Mouse (Mus musculus) hindbrain, postnatal 0 days (tissue): ENCODE measurements around the gene Pnck. TPM values are rescaled to one million over a fixed set of nuclear protein-coding genes. Genes with fewer than 3 reads are reported as not detected.

Experiments
- ATAC-seq: fragments of 200-750 bp; cut with Nextera tagmentation; 2 replicates; pipeline ENCODE4 v1.8.0; 2017; ENCODE audit warnings: mild to moderate bottlenecking, moderate TSS enrichment, moderate library complexity
- DNase-seq: peaks from one replicate; pipeline ENCODE4 v3.0.0-alpha.2; 2015; ENCODE audit warnings: low spot score
- H3K27ac ChIP-seq: fragments of 300-500 bp; sonication (generic); 2 replicates; pipeline ENCODE4 v1.5.1; 2014; ENCODE audit warnings: mild to moderate bottlenecking
- H3K27me3 ChIP-seq: fragments of 300-500 bp; sonication (generic); 2 replicates; pipeline ENCODE4 v1.6.1; 2014; ENCODE audit warnings: low read length, mixed read lengths; ENCODE audit not compliant: insufficient read depth
- H3K36me3 ChIP-seq: fragments of 300-500 bp; sonication (generic); 2 replicates; pipeline ENCODE4 v1.6.1; 2014; ENCODE audit warnings: low read length, mixed read lengths; ENCODE audit not compliant: insufficient read depth
- H3K4me1 ChIP-seq: fragments of 300-500 bp; sonication (generic); 2 replicates; pipeline ENCODE4 v1.6.1; 2014; ENCODE audit warnings: antibody characterized with exemption, low read length, mixed read lengths; ENCODE audit not compliant: insufficient read depth
- H3K4me2 ChIP-seq: fragments of 300-500 bp; sonication (generic); 2 replicates; pipeline ENCODE4 v1.6.1; 2014; ENCODE audit warnings: low read depth, mild to moderate bottlenecking, low read length, moderate library complexity, mixed read lengths
- H3K4me3 ChIP-seq: fragments of 300-500 bp; sonication (generic); 2 replicates; pipeline ENCODE4 v1.5.1; 2014; ENCODE audit warnings: low read length
- H3K9ac ChIP-seq: fragments of 300-500 bp; sonication (generic); replicated peaks from 2 replicates; pipeline ENCODE4 v1.6.1; 2014; ENCODE audit warnings: mild to moderate bottlenecking, low read length, moderate library complexity, mixed read lengths
- H3K9me3 ChIP-seq: fragments of 300-500 bp; sonication (generic); 2 replicates; pipeline ENCODE4 v1.6.1; 2016; ENCODE audit warnings: low read length, mixed read lengths
- CTCF ChIP-seq: IDR thresholded peaks from 2 replicates; pipeline ENCODE4 v1.5.1; 2016; ENCODE audit warnings: antibody characterized with exemption, control low read depth, low read depth
- WGBS: fragments of 180-500 bp; shearing (Covaris S2); extraction: QIAGEN DNeasy Blood & Tissue Kit; methylation state at CpG from one replicate; pipeline ENCODE4 v1.1.7; 2014; 5-methylcytosine and 5-hydroxymethylcytosine counted together
- polyA plus RNA-seq: library from polyadenylated mRNA; unstranded; fragments of >200 nt; fragmentation: Nextera tagmentation; extraction: Ambion mirVana; gene quantifications from 2 replicates; pipeline ENCODE4 v1.2.1, GENCODE M21; 2015
- total RNA-seq: library from RNA; depleted of rRNA; stranded (reverse); fragments of >200 nt; gene quantifications from 2 replicates; pipeline ENCODE4 v1.2.3, GENCODE M21; 2014

Pnck gene
- total and polyA plus RNA-seq, 2 experiments from 2014 or later, result 116 to 145 TPM

GRCm38 (mm10) chrX:73650869-73651268, 9.0 kb downstream of the Pnck start:
- Histone ChIP-seq H3K9ac (no peak overlapping the region), H3K9me3 (no peaks in the 10 kb centered on the region), H3K36me3 (no peaks in the 10 kb centered on the region), H3K4me1 (no peaks in the 10 kb centered on the region), H3K4me3 (no peak overlapping the region), H3K4me2 (no peak overlapping the region), H3K27me3 (no peaks in the 10 kb centered on the region), H3K27ac (no peak overlapping the region)
- DNase-seq (no peak), ATAC-seq (no peak)
- WGBS, result 74% methylated on average over 3 of the region's 3 CpGs
- TF ChIP-seq CTCF, result no peak

GRCm38 (mm10) chrX:73645121-73645520, 14.8 kb downstream of the Pnck start:
- Histone ChIP-seq H3K4me2 (no peak overlapping the region), H3K36me3 (no peaks in the 10 kb centered on the region), H3K4me1 (no peaks in the 10 kb centered on the region), H3K4me3 (no peak overlapping the region), H3K9ac (no peak overlapping the region), H3K27ac (no peak overlapping the region), H3K27me3 (no peaks in the 10 kb centered on the region), H3K9me3 (no peaks in the 10 kb centered on the region)
- 36% methylated on average over 4 of the region's 4 CpGs for WGBS
- DNase-seq (no peak), ATAC-seq (no peak)
- TF ChIP-seq CTCF, result no peak

GRCm38 (mm10) chrX:73639901-73640469, 19.9 kb downstream of the Pnck start:
- WGBS, result 32% methylated on average over 41 of the region's 41 CpGs
- peaks cover 7% of the 10 kb centered on the region; the same call in 1 of the 2 replicates for H3K27me3 ChIP-seq

GRCm38 (mm10) chrX:73639255-73639675, 20.7 kb downstream of the Pnck start, which contains the start of gene Dusp9:
Gene Dusp9, plus strand, starts transcription at chrX:73639419.
- Histone ChIP-seq H3K9ac (no peak within 1 kb of the TSS), H3K4me2 (peak within 1 kb of the TSS; percentile 49), H3K4me3 (peak within 1 kb of the TSS; percentile 20), H3K9me3 (no peaks in the 10 kb centered on the region), H3K27me3 (peaks cover 7% of the 10 kb centered on the region; the same call in 1 of the 2 replicates), H3K27ac (no peak within 1 kb of the TSS), H3K4me1 (no peaks in the 10 kb centered on the region), H3K36me3 (no peaks in the 10 kb centered on the region)
- TF ChIP-seq CTCF, result no peak
- peak; percentile 43 for DNase-seq
- 31% methylated on average over 27 of the region's 28 CpGs for WGBS
- peak; percentile 78 for ATAC-seq

More at GRCm38 (mm10) chrX:73639901-73640469, 19.9 kb downstream of the Pnck start:
- peak overlapping the region; percentile 20 for H3K4me3 ChIP-seq
- DNase-seq (peak; percentile 4), ATAC-seq (no peak)
- H3K36me3 ChIP-seq, result no peaks in the 10 kb centered on the region
- TF ChIP-seq CTCF, result no peak
- no peak overlapping the region for H3K9ac ChIP-seq
- H3K4me2 ChIP-seq, result peak overlapping the region; percentile 49
- no peak overlapping the region for H3K27ac ChIP-seq
- no peaks in the 10 kb centered on the region for H3K9me3 ChIP-seq
- no peaks in the 10 kb centered on the region for H3K4me1 ChIP-seq

- Histone ChIP-seq H3K4me3 (peak overlapping the region; percentile 26), H3K36me3 (no peaks in the 10 kb centered on the region), H3K9me3 (no peaks in the 10 kb centered on the region), H3K9ac (no peak overlapping the region), H3K4me1 (no peaks in the 10 kb centered on the region), H3K27me3 (peaks cover 7% of the 10 kb centered on the region; the same call in 1 of the 2 replicates), H3K4me2 (peak overlapping the region; percentile 56), H3K27ac (no peak overlapping the region)
- ATAC-seq, result no peak
- TF ChIP-seq CTCF, result no peak
- DNase-seq, result no peak
- WGBS, result 22% methylated on average over 18 of the region's 19 CpGs
Observed at GRCm38 (mm10) chrX:73637415-73637814, 22.5 kb downstream of the Pnck start.

- TF ChIP-seq CTCF, result no peak
- no peaks in the 10 kb centered on the region for H3K4me1 ChIP-seq
- peak overlapping the region; percentile 21 for H3K4me3 ChIP-seq
- peaks cover 7% of the 10 kb centered on the region; the same call in 1 of the 2 replicates for H3K27me3 ChIP-seq
- H3K36me3 ChIP-seq, result no peaks in the 10 kb centered on the region
- peak overlapping the region; percentile 46 for H3K4me2 ChIP-seq
- WGBS, result 22% methylated on average over 19 of the region's 19 CpGs
- ATAC-seq (peak; percentile 15; the same call in 1 of the 2 replicates), DNase-seq (peak; percentile 10)
- no peaks in the 10 kb centered on the region for H3K9me3 ChIP-seq
- H3K9ac ChIP-seq, result no peak overlapping the region
- no peak overlapping the region for H3K27ac ChIP-seq
Observed at GRCm38 (mm10) chrX:73635425-73635824, 24.5 kb downstream of the Pnck start.

- no peak for TF ChIP-seq CTCF
- no peak overlapping the region for H3K27ac ChIP-seq
- H3K4me1 ChIP-seq, result no peaks in the 10 kb centered on the region
- no peaks in the 10 kb centered on the region for H3K27me3 ChIP-seq
- no peak overlapping the region for H3K9ac ChIP-seq
- no peak for DNase-seq
- no peaks in the 10 kb centered on the region for H3K9me3 ChIP-seq
- H3K36me3 ChIP-seq, result no peaks in the 10 kb centered on the region
- no peak overlapping the region for H3K4me3 ChIP-seq
- no peak overlapping the region for H3K4me2 ChIP-seq
- no peak for ATAC-seq
Observed at GRCm38 (mm10) chrX:73626981-73627380, 32.9 kb downstream of the Pnck start.
